Mouse (Mus musculus): ENCODE results near the gene Jmjd4. TPM values are rescaled to one million over a fixed set of nuclear protein-coding genes. Genes with fewer than 3 reads are reported as not detected.
A peak's percentile ranks its signal among the peaks of the same experiment; 100 is the strongest.

Gene Jmjd4
- 10 to 100 TPM; 34.4 to 34.5 TPM for total RNA-seq (2021)

DNA sequence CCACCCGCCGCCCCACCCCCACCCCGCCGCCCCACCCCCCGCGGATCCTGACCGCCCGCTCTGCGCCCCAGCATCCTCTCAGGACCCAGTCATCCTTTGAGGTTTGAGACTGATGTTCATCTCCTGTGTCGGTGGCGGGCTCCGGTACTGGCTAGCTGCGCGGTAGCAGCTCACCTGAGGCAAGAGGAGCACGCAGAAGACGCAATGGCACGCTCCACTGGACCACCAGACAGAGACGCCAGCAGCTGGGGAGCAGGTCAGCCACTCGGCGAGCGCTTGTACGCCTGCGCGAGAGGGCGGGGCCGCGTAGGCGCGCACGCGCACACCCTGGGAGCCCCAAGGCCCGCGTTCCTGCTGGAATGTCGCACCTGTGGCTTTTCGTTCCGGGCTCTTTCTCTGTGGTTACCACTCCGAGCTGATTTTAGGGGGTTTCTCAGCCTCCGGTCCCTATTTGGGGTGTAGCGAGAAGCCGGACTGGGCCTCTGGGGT lies at the start of gene Jmjd4:
Jmjd4 (plus strand) TSS at position 305 of the 489 bp plus-strand sequence.
- DNase-seq (ENCODE audit: extremely low spot score in 1 of 2, low spot score in 2 of 2) = peak; percentile 91 to 95
- intact Hi-C loops (cut with DNase I) = no loop called here

GRCm38 (mm10) chr11:59400876-59401275 lies 49.0 kb upstream of the Jmjd4 start:
- intact Hi-C loops (cut with DNase I) = no loop called here

DNA sequence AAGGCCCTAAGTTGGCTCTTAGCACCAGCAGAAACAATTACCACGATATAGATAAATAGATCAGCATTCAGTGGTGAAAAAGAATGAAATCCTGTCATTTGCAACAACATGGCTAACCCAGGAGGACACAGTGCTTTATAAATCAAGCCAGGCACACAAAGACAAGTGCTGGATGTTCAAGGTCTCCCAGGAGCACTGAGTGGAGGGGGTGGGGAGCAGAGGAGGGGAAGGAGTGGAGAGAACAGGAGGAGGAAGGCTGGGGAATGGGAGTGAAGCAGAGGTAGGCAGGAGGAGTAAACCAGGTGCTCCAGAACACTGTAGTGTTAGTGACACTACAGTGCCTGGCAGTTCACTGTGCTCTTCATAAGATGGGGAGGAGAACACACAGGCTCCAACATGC lies 44.1 kb upstream of the Jmjd4 start:
- DNase-seq (ENCODE audit: extremely low spot score in 1 of 2, low spot score in 2 of 2) = no peak
- intact Hi-C loops (cut with DNase I) = no loop called here

More at GRCm38 (mm10) chr11:59400876-59401275, 49.0 kb upstream of the Jmjd4 start:
- DNase-seq (ENCODE audit: extremely low spot score in 1 of 2, low spot score in 2 of 2) = no peak

- no peak for DNase-seq (ENCODE audit: extremely low spot score in 1 of 2, low spot score in 2 of 2)
- intact Hi-C loops (cut with DNase I) = no loop called here
Measured at GRCm38 (mm10) chr11:59410851-59411250, 39.0 kb upstream of the Jmjd4 start.

- no peak for DNase-seq (ENCODE audit: extremely low spot score in 1 of 2, low spot score in 2 of 2)
- intact Hi-C loops (cut with DNase I) = no loop called here
Measured at GRCm38 (mm10) chr11:59412058-59412457, 37.8 kb upstream of the Jmjd4 start.

GRCm38 (mm10) chr11:59412999-59413863 lies 36.6 kb upstream of the Jmjd4 start:
- intact Hi-C loops (cut with DNase I) = no loop called here
- DNase-seq (ENCODE audit: extremely low spot score in 1 of 2, low spot score in 2 of 2) = no peak

DNA sequence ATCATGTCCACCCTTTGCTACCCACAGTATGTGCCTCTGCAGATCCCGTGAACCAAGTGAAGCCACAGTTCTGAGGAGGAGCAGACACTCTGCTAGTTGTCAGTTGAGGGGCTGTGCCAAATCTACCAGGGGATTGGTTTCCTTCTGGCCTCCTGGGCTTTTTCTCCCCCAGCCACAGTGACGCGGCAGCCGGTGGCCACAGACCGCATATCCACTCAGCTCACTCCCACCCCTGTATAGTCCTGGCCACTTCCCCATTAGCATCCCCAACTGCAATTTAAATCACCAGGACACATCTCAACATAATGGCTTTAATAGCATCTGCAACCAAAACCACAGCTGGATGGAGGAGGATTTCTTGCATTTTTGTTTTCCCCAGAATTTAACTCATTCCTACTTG lies 31.1 kb upstream of the Jmjd4 start:
- DNase-seq (ENCODE audit: extremely low spot score in 1 of 2, low spot score in 2 of 2) = no peak
- intact Hi-C loops (cut with DNase I) = no loop called here

GRCm38 (mm10) chr11:59421436-59421835 lies 28.4 kb upstream of the Jmjd4 start:
- DNase-seq (ENCODE audit: extremely low spot score in 1 of 2, low spot score in 2 of 2) = no peak
- intact Hi-C loops (cut with DNase I) = loop anchor here (10.0 kb wide), 1 partner anchor 117 kb away; the partner anchor contains the start of gene Wnt9a

GRCm38 (mm10) chr11:59421967-59422366 lies 27.9 kb upstream of the Jmjd4 start:
- no peak for DNase-seq (ENCODE audit: extremely low spot score in 1 of 2, low spot score in 2 of 2)
- intact Hi-C loops (cut with DNase I) = loop anchor here (10.0 kb wide), 1 partner anchor 117 kb away; the partner anchor contains the start of gene Wnt9a

- intact Hi-C loops (cut with DNase I) = loop anchor here (10.0 kb wide), 1 partner anchor 118 kb away; the partner anchor contains the start of gene Wnt9a
- no peak for DNase-seq (ENCODE audit: extremely low spot score in 1 of 2, low spot score in 2 of 2)
Measured at GRCm38 (mm10) chr11:59423010-59423588, 26.7 kb upstream of the Jmjd4 start.

DNA sequence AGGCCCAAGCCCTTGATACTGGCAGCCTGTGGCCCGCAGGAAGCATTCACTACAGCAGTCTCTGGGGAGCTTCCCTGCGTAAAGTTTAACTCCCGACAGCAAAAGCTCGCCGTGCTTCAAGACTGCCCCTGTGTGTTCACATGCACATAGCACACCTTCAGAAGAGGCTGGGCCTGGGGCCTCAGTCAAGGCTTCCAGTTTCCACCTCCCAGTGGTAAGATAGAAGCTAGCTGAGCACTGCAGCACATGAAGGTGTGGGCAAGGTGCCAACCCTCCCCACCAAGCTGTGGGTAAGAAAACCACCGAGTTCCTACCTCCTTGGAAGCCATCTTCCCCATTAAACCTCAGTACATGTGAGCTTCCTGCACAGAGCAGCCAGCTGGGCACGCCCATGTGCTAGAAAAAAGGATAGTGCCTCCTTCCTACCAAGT lies 24.2 kb upstream of the Jmjd4 start:
- peak; percentile 13 to 68 for DNase-seq (ENCODE audit: extremely low spot score in 1 of 2, low spot score in 2 of 2)

DNA sequence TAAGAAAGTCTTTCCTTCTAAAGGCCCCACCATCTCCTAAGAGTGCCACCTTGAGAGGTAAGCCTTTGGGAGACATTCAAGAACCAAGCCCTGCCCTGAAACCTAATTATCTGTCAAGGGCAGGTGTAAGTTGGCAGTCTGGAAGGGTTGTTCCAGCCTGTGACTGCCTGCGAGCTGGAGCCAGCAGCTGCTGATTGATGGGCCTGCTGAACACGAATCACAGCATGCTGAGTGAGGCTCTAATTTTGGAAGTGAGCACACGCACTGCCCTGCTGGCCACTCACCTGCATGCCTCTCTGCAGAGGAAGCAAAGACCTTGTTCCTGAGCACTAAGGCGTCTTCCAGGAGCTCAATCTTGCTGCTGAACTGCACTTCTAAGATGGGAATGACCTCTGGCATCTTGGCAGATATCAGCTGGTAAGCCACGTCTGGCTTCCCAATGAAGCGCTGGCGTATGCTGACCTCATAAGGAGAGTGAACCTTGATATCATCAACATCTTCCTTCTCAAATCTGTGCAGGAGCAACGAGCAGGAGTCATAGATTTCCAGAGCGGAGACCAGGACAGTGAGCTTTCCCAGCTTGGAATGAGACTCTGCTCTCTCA lies 21.7 kb upstream of the Jmjd4 start:
- intact Hi-C loops (cut with DNase I) = loop anchor here (10.0 kb wide), 1 partner anchor 123 kb away; the partner anchor contains the start of gene Wnt9a
- DNase-seq (ENCODE audit: extremely low spot score in 1 of 2, low spot score in 2 of 2) = no peak

More for the DNA sequence above, 24.2 kb upstream of the Jmjd4 start:
- intact Hi-C loops (cut with DNase I) = loop anchor here (10.0 kb wide), 1 partner anchor 121 kb away; the partner anchor contains the start of gene Wnt9a

GRCm38 (mm10) chr11:59429959-59430358 lies 19.9 kb upstream of the Jmjd4 start:
- no peak for DNase-seq (ENCODE audit: extremely low spot score in 1 of 2, low spot score in 2 of 2)
- intact Hi-C loops (cut with DNase I) = loop anchor here (10.0 kb wide), 1 partner anchor 125 kb away; the partner anchor contains the start of gene Wnt9a

DNA sequence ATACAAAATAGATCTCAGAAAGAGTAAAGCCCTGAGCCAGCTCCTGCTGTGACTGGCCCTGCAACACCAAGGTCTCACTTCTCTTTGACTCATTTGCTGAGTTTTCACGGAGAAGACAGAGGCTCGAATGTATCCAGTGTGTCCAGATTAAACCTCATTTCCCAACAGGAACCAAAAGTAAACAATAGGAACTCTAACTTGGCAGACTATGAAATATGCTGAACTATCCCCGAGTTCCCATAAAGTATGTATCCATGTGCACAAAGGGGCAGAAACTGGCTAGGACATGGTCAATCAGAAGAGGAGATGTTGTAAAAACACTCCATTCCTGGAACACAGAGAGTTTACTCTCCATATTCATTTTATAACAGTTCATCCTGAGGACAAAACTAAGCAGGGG lies 17.6 kb upstream of the Jmjd4 start:
- intact Hi-C loops (cut with DNase I) = no loop called here

DNA sequence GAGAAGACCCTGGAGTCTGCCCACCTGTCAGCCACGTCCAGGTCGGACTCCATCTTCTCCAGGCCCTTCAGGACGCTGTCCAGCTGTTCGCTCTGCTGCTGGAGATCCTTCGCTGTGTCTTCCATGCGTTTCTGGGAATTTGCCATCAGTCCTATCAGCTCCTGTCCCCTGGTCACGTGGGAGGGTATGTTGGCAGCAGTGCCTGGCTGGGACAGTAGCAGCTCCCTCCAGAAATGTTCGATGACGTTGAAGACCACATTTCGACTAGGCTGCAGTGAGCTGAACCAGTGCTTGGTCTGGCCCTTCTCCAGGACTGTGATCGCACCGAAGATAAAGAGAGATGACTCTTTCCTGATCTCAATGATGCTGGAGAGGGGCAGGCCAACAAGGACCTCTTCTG lies 11.9 kb upstream of the Jmjd4 start:
- intact Hi-C loops (cut with DNase I) = no loop called here
- DNase-seq (ENCODE audit: extremely low spot score in 1 of 2, low spot score in 2 of 2) = no peak

More for the DNA sequence above, 17.6 kb upstream of the Jmjd4 start:
- no peak for DNase-seq (ENCODE audit: extremely low spot score in 1 of 2, low spot score in 2 of 2)

GRCm38 (mm10) chr11:59443102-59443501 lies 6.7 kb upstream of the Jmjd4 start:
- no peak for DNase-seq (ENCODE audit: extremely low spot score in 1 of 2, low spot score in 2 of 2)
- intact Hi-C loops (cut with DNase I) = no loop called here

- intact Hi-C loops (cut with DNase I) = no loop called here
- DNase-seq (ENCODE audit: extremely low spot score in 1 of 2, low spot score in 2 of 2) = peak in 1 of 2 experiments; percentile 49
Measured at GRCm38 (mm10) chr11:59450230-59450771, 456 bp downstream of the Jmjd4 start.

DNA sequence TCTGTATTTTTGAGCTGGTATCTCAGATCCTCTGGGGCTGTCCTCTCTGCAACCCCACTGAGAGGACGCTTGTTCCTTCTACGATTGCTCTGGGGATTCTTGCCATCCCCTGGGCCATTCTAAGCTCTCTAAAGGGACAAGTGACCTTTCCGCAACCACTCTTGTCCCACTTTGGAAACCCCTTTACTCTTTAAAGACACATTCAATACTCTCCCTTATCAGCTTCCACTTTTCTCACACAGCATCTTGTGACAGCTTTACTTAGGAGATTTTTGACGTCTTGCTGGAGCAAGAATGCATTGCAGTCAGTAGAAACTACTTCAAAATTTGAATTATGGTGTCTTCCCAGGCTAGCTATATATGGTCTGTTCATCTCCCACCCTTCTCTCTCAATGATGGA lies 1.2 kb downstream of the Jmjd4 start, which contains the start of gene Snap47:
Snap47 (minus strand) TSS at position 101 of the 400 bp plus-strand sequence.
- DNase-seq (ENCODE audit: extremely low spot score in 1 of 2, low spot score in 2 of 2) = no peak
- intact Hi-C loops (cut with DNase I) = no loop called here

GRCm38 (mm10) chr11:59456346-59456745 lies 6.5 kb downstream of the Jmjd4 start:
- no peak for DNase-seq (ENCODE audit: extremely low spot score in 1 of 2, low spot score in 2 of 2)
- intact Hi-C loops (cut with DNase I) = no loop called here

Measured in left cerebral cortex, postnatal 10 days (tissue).